ENCODE assay signal across 8 mouse cellular contexts in the genomic region with DNA sequence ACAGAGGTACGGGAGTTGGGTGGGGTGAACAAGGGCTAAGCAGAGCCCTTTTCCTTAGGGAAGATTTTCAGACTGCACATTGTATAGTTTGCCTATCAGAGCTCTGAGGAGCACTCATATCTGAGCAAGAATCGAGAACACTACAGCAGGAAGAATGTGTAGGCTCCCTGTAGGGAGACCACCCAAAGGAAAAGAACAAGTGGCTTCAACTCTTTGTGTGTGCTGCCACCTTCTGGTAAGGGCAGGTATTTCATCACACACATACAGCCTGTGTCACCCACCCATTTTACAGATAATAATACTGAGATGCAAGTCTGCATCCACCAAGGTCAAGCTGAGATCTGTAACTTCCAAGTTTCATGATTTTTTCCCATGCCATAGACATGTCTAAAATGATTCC.
DNase-seq lines count a peak whose midpoint lies in the region; ATAC-seq and TF ChIP-seq lines count a peak whose summit lies in the region.

No protein-coding gene starts in this region.

- H3K9me3 ChIP-seq in heart, embryonic 11.5 days (replicated peaks; ENCODE audit: control insufficient read depth, low read length), result no peaks in the 10 kb centered on the region
- H3K9me3 ChIP-seq in heart, embryonic 12.5 days (replicated peaks), result no peaks in the 10 kb centered on the region
- no peaks in the 10 kb centered on the region for H3K9me3 ChIP-seq in limb, embryonic 14.5 days (ENCODE audit: control insufficient read depth, low read length)

- peak; percentile 35; the same call in 1 of the 2 replicates for ATAC-seq in heart, embryonic 11.5 days (replicated peaks; ENCODE audit: insufficient number of reproducible peaks, low FRiP score, low TSS enrichment)
- ATAC-seq in heart, embryonic 12.5 days (ENCODE audit: insufficient number of reproducible peaks, low FRiP score), result no peak
- no peak for ATAC-seq in limb, embryonic 14.5 days (ENCODE audit: low FRiP score, low read depth)

- no peak for TF ChIP-seq POLR2A in limb, embryonic 14.5 days (IDR thresholded peaks at IDR 0.05; ENCODE audit: borderline replicate concordance, extremely low read depth, insufficient read depth, insufficient read length)

- H3K4me3 ChIP-seq in heart, embryonic 11.5 days (ENCODE audit: low read depth, low read length), result no peak overlapping the region
- no peak overlapping the region for H3K4me3 ChIP-seq in heart, embryonic 12.5 days
- no peak overlapping the region for H3K4me3 ChIP-seq in limb, embryonic 14.5 days (replicated peaks; ENCODE audit: low read length)

- peak; percentile 8 for DNase-seq in right cerebral cortex, postnatal 4 days
- no peak for DNase-seq in right cerebral cortex, postnatal 36 days (ENCODE audit: low spot score in 2 of 2)
- DNase-seq in embryo, embryonic 10.5 days (ENCODE audit: low spot score), result peak; percentile 56
- DNase-seq in limb, embryonic 14.5 days (ENCODE audit: low spot score), result peak; percentile 15
- DNase-seq in yolk sac, embryonic 10.5 days (ENCODE audit: low spot score), result peak; percentile 6
- no peak for DNase-seq in urinary bladder, adult 18-20 months (ENCODE audit: low spot score in 2 of 2)

- H3K4me2 ChIP-seq in heart, embryonic 11.5 days, result no peak overlapping the region
- H3K4me2 ChIP-seq in heart, embryonic 12.5 days, result no peak overlapping the region
- H3K4me2 ChIP-seq in limb, embryonic 14.5 days (replicated peaks; ENCODE audit: low read depth, low read length, severe bottlenecking), result no peak overlapping the region

- WGBS in heart, embryonic 11.5 days (ENCODE audit: insufficient replicate concordance), result 45% methylated on average over 2 of the region's 2 CpGs
- WGBS in heart, embryonic 12.5 days, result 48% methylated on average over 2 of the region's 2 CpGs
- WGBS in limb, embryonic 14.5 days, result 33% methylated on average over 2 of the region's 2 CpGs

- no peaks in the 10 kb centered on the region for H3K4me1 ChIP-seq in heart, embryonic 11.5 days (ENCODE audit: control insufficient read depth, insufficient read depth, low read length)
- H3K4me1 ChIP-seq in heart, embryonic 12.5 days (replicated peaks), result no peaks in the 10 kb centered on the region
- no peaks in the 10 kb centered on the region for H3K4me1 ChIP-seq in limb, embryonic 14.5 days (ENCODE audit: control insufficient read depth, insufficient read depth, low read length)

- no peak overlapping the region for H3K27ac ChIP-seq in heart, embryonic 11.5 days (ENCODE audit: low read depth, low read length)
- no peak overlapping the region for H3K27ac ChIP-seq in heart, embryonic 12.5 days (ENCODE audit: poor library complexity, severe bottlenecking)
- H3K27ac ChIP-seq in limb, embryonic 14.5 days (replicated peaks; ENCODE audit: low read depth, low read length), result no peak overlapping the region

- no peak overlapping the region for H3K9ac ChIP-seq in heart, embryonic 11.5 days (ENCODE audit: low read depth, low read length)
- H3K9ac ChIP-seq in heart, embryonic 12.5 days, result no peak overlapping the region
- no peak overlapping the region for H3K9ac ChIP-seq in limb, embryonic 14.5 days (ENCODE audit: low read depth, low read length, severe bottlenecking)

- H3K27me3 ChIP-seq in heart, embryonic 11.5 days (ENCODE audit: control insufficient read depth, insufficient read depth, low read length), result no peaks in the 10 kb centered on the region
- no peaks in the 10 kb centered on the region for H3K27me3 ChIP-seq in heart, embryonic 12.5 days (replicated peaks)
- H3K27me3 ChIP-seq in limb, embryonic 14.5 days (ENCODE audit: control insufficient read depth, insufficient read depth, low read length), result no peaks in the 10 kb centered on the region

- H3K36me3 ChIP-seq in heart, embryonic 11.5 days (ENCODE audit: control insufficient read depth, insufficient read depth, low read length), result no peaks in the 10 kb centered on the region
- H3K36me3 ChIP-seq in heart, embryonic 12.5 days, result no peaks in the 10 kb centered on the region
- no peaks in the 10 kb centered on the region for H3K36me3 ChIP-seq in limb, embryonic 14.5 days (ENCODE audit: control insufficient read depth, insufficient read depth, low read length)

Comparison
In these comparisons a context has a peak if more than half of its experiments do, and no peak if none do; other contexts are left out.
1. DNase-seq: peak in right cerebral cortex, postnatal 4 days (single experiment), embryo, embryonic 10.5 days (single experiment), limb, embryonic 14.5 days (single experiment) and yolk sac, embryonic 10.5 days (single experiment); none in right cerebral cortex, postnatal 36 days (0 of 2) and urinary bladder, adult 18-20 months (0 of 2).